Mouse (Mus musculus): ENCODE results near the gene Mbd6.
A peak's percentile ranks its signal among the peaks of the same experiment; 100 is the strongest.

Mbd6 gene

GRCm38 (mm10) chr10:127288328-127288799 lies 454 bp downstream of the Mbd6 start:
- DNase-seq (ENCODE audit: low spot score in 2 of 2) = peak; percentile 46 to 61

GRCm38 (mm10) chr10:127287936-127288293 lies 903 bp downstream of the Mbd6 start:
- no peak for DNase-seq (ENCODE audit: low spot score in 2 of 2)

- DNase-seq (ENCODE audit: low spot score in 2 of 2) = no peak
These were observed 1.4 kb downstream of the Mbd6 start for GRCm38 (mm10) chr10:127287271-127287935.

- DNase-seq (ENCODE audit: low spot score in 2 of 2) = no peak
These were observed 2.1 kb downstream of the Mbd6 start for GRCm38 (mm10) chr10:127286730-127287129.

GRCm38 (mm10) chr10:127286194-127286593 lies 2.6 kb downstream of the Mbd6 start:
- no peak for DNase-seq (ENCODE audit: low spot score in 2 of 2)

GRCm38 (mm10) chr10:127285644-127286043 lies 3.2 kb downstream of the Mbd6 start:
- DNase-seq (ENCODE audit: low spot score in 2 of 2) = no peak

GRCm38 (mm10) chr10:127284724-127285500 lies 3.9 kb downstream of the Mbd6 start:
- no peak for DNase-seq (ENCODE audit: low spot score in 2 of 2)

- DNase-seq (ENCODE audit: low spot score in 2 of 2) = no peak
These were observed 4.7 kb downstream of the Mbd6 start for GRCm38 (mm10) chr10:127284105-127284622.

- no peak for DNase-seq (ENCODE audit: low spot score in 2 of 2)
These were observed 6.1 kb downstream of the Mbd6 start for GRCm38 (mm10) chr10:127282620-127283215.

- DNase-seq (ENCODE audit: low spot score in 2 of 2) = no peak
These were observed 7.5 kb downstream of the Mbd6 start for GRCm38 (mm10) chr10:127281316-127281715.

- DNase-seq (ENCODE audit: low spot score in 2 of 2) = no peak
These were observed 9.1 kb downstream of the Mbd6 start for GRCm38 (mm10) chr10:127279730-127280129.

GRCm38 (mm10) chr10:127274261-127275022 lies 14.4 kb downstream of the Mbd6 start:
- no peak for DNase-seq (ENCODE audit: low spot score in 2 of 2)

- no peak for DNase-seq (ENCODE audit: low spot score in 2 of 2)
These were observed 16.4 kb downstream of the Mbd6 start for GRCm38 (mm10) chr10:127272371-127272770.

GRCm38 (mm10) chr10:127269884-127270283 lies 18.9 kb downstream of the Mbd6 start:
- DNase-seq (ENCODE audit: low spot score in 2 of 2) = no peak

GRCm38 (mm10) chr10:127269036-127269435 lies 19.8 kb downstream of the Mbd6 start:
- no peak for DNase-seq (ENCODE audit: low spot score in 2 of 2)

- DNase-seq (ENCODE audit: low spot score in 2 of 2) = no peak
These were observed 20.4 kb downstream of the Mbd6 start for GRCm38 (mm10) chr10:127268401-127268800.

GRCm38 (mm10) chr10:127267318-127267717 lies 21.5 kb downstream of the Mbd6 start:
- no peak for DNase-seq (ENCODE audit: low spot score in 2 of 2)

GRCm38 (mm10) chr10:127266112-127267091 lies 22.4 kb downstream of the Mbd6 start, which contains the start of gene Dctn2:
Gene Dctn2, plus strand, starts transcription at chr10:127266368.
- peak; percentile 91 to 95 for DNase-seq (ENCODE audit: low spot score in 2 of 2)

- no peak for DNase-seq (ENCODE audit: low spot score in 2 of 2)
These were observed 23.1 kb downstream of the Mbd6 start for GRCm38 (mm10) chr10:127265727-127266111.

GRCm38 (mm10) chr10:127264971-127265370 lies 23.8 kb downstream of the Mbd6 start:
- no peak for DNase-seq (ENCODE audit: low spot score in 2 of 2)

Data from urinary bladder, postnatal 36 days (tissue).